Mouse (Mus musculus): ENCODE data around the gene Strc.

GRCm38 (mm10) chr2:121363656-121364055 is 23.3 kb downstream of the Strc start:
- TF ChIP-seq POLR2A (IDR thresholded peaks at IDR 0.05; ENCODE audit: low read depth, low read length) (no peak), CTCF (IDR thresholded peaks at IDR 0.05; ENCODE audit: extremely low read depth, insufficient read depth, insufficient read length, insufficient replicate concordance) (no peak)
